Mouse (Mus musculus) lung, embryonic 14.5 days (tissue): ENCODE results near the gene 6330403K07Rik. TPM values are rescaled to one million over a fixed set of nuclear protein-coding genes. Genes with fewer than 3 reads are reported as not detected.

ENCODE experiments used
- ATAC-seq: fragments of 200-750 bp; cut with Nextera tagmentation; 2 replicates; pipeline ENCODE4 v1.8.0; 2017; ENCODE audit warnings: mild to moderate bottlenecking, moderate TSS enrichment, moderate library complexity; ENCODE audit not compliant: insufficient read depth
- DNase-seq: peaks from one replicate; pipeline ENCODE4 v3.0.0-alpha.2; 2015
- H3K27ac ChIP-seq: fragments of 300-500 bp; sonication (generic); 2 replicates; pipeline ENCODE4 v1.5.1; 2014; ENCODE audit warnings: low read depth, mild to moderate bottlenecking, moderate library complexity
- H3K27me3 ChIP-seq: fragments of 300-500 bp; sonication (generic); 2 replicates; pipeline ENCODE4 v1.6.1; 2014; ENCODE audit warnings: low read length, control low read depth; ENCODE audit not compliant: insufficient read depth
- H3K36me3 ChIP-seq: fragments of 300-500 bp; sonication (generic); 2 replicates; pipeline ENCODE4 v1.6.1; 2014; ENCODE audit warnings: control low read depth; ENCODE audit not compliant: insufficient read depth
- H3K4me1 ChIP-seq: fragments of 300-500 bp; sonication (generic); 2 replicates; pipeline ENCODE4 v1.6.1; 2014; ENCODE audit warnings: antibody characterized with exemption, control low read depth; ENCODE audit not compliant: insufficient read depth
- H3K4me2 ChIP-seq: fragments of 300-500 bp; sonication (generic); 2 replicates; pipeline ENCODE4 v1.6.1; 2014; ENCODE audit warnings: mild to moderate bottlenecking
- H3K4me3 ChIP-seq: fragments of 300-500 bp; sonication (generic); 2 replicates; pipeline ENCODE4 v1.5.1; 2014; ENCODE audit warnings: low read depth, low read length
- H3K9ac ChIP-seq: fragments of 300-500 bp; sonication (generic); 2 replicates; pipeline ENCODE4 v1.6.1; 2014
- H3K9me3 ChIP-seq: fragments of 300-500 bp; sonication (generic); 2 replicates; pipeline ENCODE4 v1.6.1; 2016; ENCODE audit warnings: low read depth, low read length, control low read depth
- CTCF ChIP-seq: IDR thresholded peaks from 2 replicates; pipeline ENCODE4 v1.5.1; 2016; ENCODE audit warnings: antibody characterized with exemption, low read depth
- WGBS: fragments of 180-500 bp; shearing (Covaris S2); extraction: QIAGEN DNeasy Blood & Tissue Kit; methylation state at CpG from one replicate; pipeline ENCODE4 v1.1.7; 2014; 5-methylcytosine and 5-hydroxymethylcytosine counted together
- polyA plus RNA-seq: library from polyadenylated mRNA; unstranded; fragments of >200 nt; fragmentation: Nextera tagmentation; extraction: Ambion mirVana; gene quantifications from 2 replicates; pipeline ENCODE4 v1.2.1, GENCODE M21; 2014

6330403K07Rik gene
- 42.3 and 44.6 TPM in 2 replicates for polyA plus RNA-seq

GRCm38 (mm10) chr11:71033163-71033761, at the start of gene 6330403K07Rik:
Gene 6330403K07Rik (minus strand): TSS chr11:71033513.
- 0% methylated on average over 30 of the region's 31 CpGs for WGBS
- DNase-seq (peak; percentile 91), ATAC-seq (peak; percentile 98)
- H3K9ac ChIP-seq, result peak within 1 kb of the TSS; percentile 70
- peaks cover 2% of the 10 kb centered on the region for H3K36me3 ChIP-seq
- no peak for TF ChIP-seq CTCF
- no peaks in the 10 kb centered on the region for H3K27me3 ChIP-seq
- peak within 1 kb of the TSS; percentile 79 for H3K27ac ChIP-seq
- H3K4me2 ChIP-seq, result peak within 1 kb of the TSS; percentile 69
- H3K4me1 ChIP-seq, result peaks cover 6% of the 10 kb centered on the region; the same call in 1 of the 2 replicates
- no peaks in the 10 kb centered on the region for H3K9me3 ChIP-seq
- H3K4me3 ChIP-seq, result peak within 1 kb of the TSS; percentile 61

GRCm38 (mm10) chr11:71076342-71076741, 43.0 kb upstream of the 6330403K07Rik start:
- H3K4me2 ChIP-seq, result no peak overlapping the region
- 62% methylated on average over 1 of the region's 1 CpGs for WGBS
- no peak for TF ChIP-seq CTCF
- H3K27ac ChIP-seq, result no peak overlapping the region
- DNase-seq (no peak), ATAC-seq (no peak)
- H3K27me3 ChIP-seq, result no peaks in the 10 kb centered on the region
- H3K36me3 ChIP-seq, result no peaks in the 10 kb centered on the region
- H3K9me3 ChIP-seq, result 0 out of 2 replicates have a peak, but pooled peaks cover 4% of the 10 kb centered on the region
- H3K9ac ChIP-seq, result no peak overlapping the region
- no peak overlapping the region for H3K4me3 ChIP-seq
- no peaks in the 10 kb centered on the region for H3K4me1 ChIP-seq

- DNase-seq, result peak; percentile 79
These were observed 19.2 kb upstream of the 6330403K07Rik start for GRCm38 (mm10) chr11:71052554-71052953.

GRCm38 (mm10) chr11:71039526-71040298, 6.4 kb upstream of the 6330403K07Rik start:
- no peak overlapping the region for H3K9ac ChIP-seq
- no peak for TF ChIP-seq CTCF
- ATAC-seq, result no peak
- WGBS, result 97% methylated on average over 5 of the region's 5 CpGs
- no peak for DNase-seq
- H3K4me1 ChIP-seq, result no peaks in the 10 kb centered on the region
- no peaks in the 10 kb centered on the region for H3K27me3 ChIP-seq
- H3K4me3 ChIP-seq, result no peak overlapping the region
- H3K27ac ChIP-seq, result no peak overlapping the region
- no peaks in the 10 kb centered on the region for H3K36me3 ChIP-seq
- no peaks in the 10 kb centered on the region for H3K9me3 ChIP-seq
- H3K4me2 ChIP-seq, result no peak overlapping the region

More at GRCm38 (mm10) chr11:71052554-71052953, 19.2 kb upstream of the 6330403K07Rik start:
- ATAC-seq, result no peak; the same call in 1 of the 2 replicates
- Histone ChIP-seq H3K27me3 (no peaks in the 10 kb centered on the region), H3K9ac (no peak overlapping the region), H3K4me2 (no peak overlapping the region), H3K36me3 (no peaks in the 10 kb centered on the region), H3K4me3 (no peak overlapping the region), H3K27ac (no peak overlapping the region), H3K4me1 (no peaks in the 10 kb centered on the region), H3K9me3 (no peaks in the 10 kb centered on the region)
- peak; percentile 67 for TF ChIP-seq CTCF
- WGBS, result 0% methylated on average over 1 of the region's 1 CpGs

- ATAC-seq (peak; percentile 3), DNase-seq (peak; percentile 42)
- H3K9ac ChIP-seq, result peak overlapping the region; percentile 70
- peak overlapping the region; percentile 61 for H3K4me3 ChIP-seq
- TF ChIP-seq CTCF, result no peak
- H3K4me1 ChIP-seq, result peaks cover 6% of the 10 kb centered on the region; the same call in 1 of the 2 replicates
- H3K27me3 ChIP-seq, result no peaks in the 10 kb centered on the region
- peaks cover 8% of the 10 kb centered on the region for H3K36me3 ChIP-seq
- H3K4me2 ChIP-seq, result peak overlapping the region; percentile 69
- H3K27ac ChIP-seq, result peak overlapping the region; percentile 75
- no peaks in the 10 kb centered on the region for H3K9me3 ChIP-seq
- WGBS, result 5% methylated on average over 26 of the region's 26 CpGs
These were observed 686 bp downstream of the 6330403K07Rik start for GRCm38 (mm10) chr11:71032491-71033162.

GRCm38 (mm10) chr11:71032070-71032469, 1.2 kb downstream of the 6330403K07Rik start:
- ATAC-seq, result no peak
- TF ChIP-seq CTCF, result no peak

More at GRCm38 (mm10) chr11:71032070-71032469, 1.2 kb downstream of the 6330403K07Rik start:
- Histone ChIP-seq H3K4me3 (peak overlapping the region; percentile 61), H3K9me3 (no peaks in the 10 kb centered on the region), H3K27me3 (no peaks in the 10 kb centered on the region), H3K4me1 (peaks cover 6% of the 10 kb centered on the region; the same call in 1 of the 2 replicates), H3K9ac (peak overlapping the region; percentile 70), H3K4me2 (peak overlapping the region; percentile 69), H3K36me3 (peaks cover 14% of the 10 kb centered on the region), H3K27ac (peak overlapping the region; percentile 75)
- 38% methylated on average over 7 of the region's 7 CpGs for WGBS
- no peak for DNase-seq
